Mouse (Mus musculus) lung, postnatal 0 days (tissue): ENCODE measurements around the gene Tro.

Source experiments
- CTCF ChIP-seq: IDR thresholded peaks from 2 replicates; pipeline ENCODE4 v1.5.1; 2016; ENCODE audit warnings: antibody characterized with exemption, mild to moderate bottlenecking
- EP300 ChIP-seq: IDR thresholded peaks from 2 replicates; pipeline ENCODE4 v1.6.1; 2016; ENCODE audit warnings: antibody characterized with exemption, mild to moderate bottlenecking, control low read depth

- TF ChIP-seq CTCF (no peak), EP300 (no peak)
Observed at GRCm38 (mm10) chrX:150657797-150658118, 375 bp upstream of the Tro start.
